Mouse (Mus musculus): ENCODE data around the gene Pdxdc1. TPM values are rescaled to one million over a fixed set of nuclear protein-coding genes. Genes with fewer than 3 reads are reported as not detected.
"Not testable (repeated sequence)": the region's sequence is repeated elsewhere in the genome, so short reads cannot be mapped to it uniquely, and the experiment has no call there.

The Pdxdc1 gene
- polyA plus RNA-seq, 1 experiment from 2014 or later: 89.2 TPM

GRCm38 (mm10) chr16:13801231-13801630, 101.7 kb downstream of the Pdxdc1 start:
- H3K4me2 ChIP-seq: no peak overlapping the region
- no peak overlapping the region for H3K4me3 ChIP-seq (replicated peaks)
- H3K36me3 ChIP-seq: peaks cover 96% of the 10 kb centered on the region
- H3K9me3 ChIP-seq (replicated peaks): no peaks in the 10 kb centered on the region
- no peak for ATAC-seq (replicated peaks; ENCODE audit: low FRiP score)
- H3K27me3 ChIP-seq: no peaks in the 10 kb centered on the region
- 96% methylated on average over 4 of the region's 4 CpGs for WGBS
- H3K27ac ChIP-seq: no peak overlapping the region
- H3K9ac ChIP-seq: no peak overlapping the region
- no peaks in the 10 kb centered on the region for H3K4me1 ChIP-seq

GRCm38 (mm10) chr16:13796746-13797175, 106.2 kb downstream of the Pdxdc1 start:
- no peaks in the 10 kb centered on the region for H3K27me3 ChIP-seq
- H3K27ac ChIP-seq: no peak overlapping the region
- no peak for ATAC-seq (replicated peaks; ENCODE audit: low FRiP score)
- no peaks in the 10 kb centered on the region for H3K9me3 ChIP-seq (replicated peaks)
- H3K4me1 ChIP-seq: no peaks in the 10 kb centered on the region
- 89% methylated on average over 5 of the region's 5 CpGs for WGBS
- H3K9ac ChIP-seq: no peak overlapping the region
- H3K36me3 ChIP-seq: peaks cover 96% of the 10 kb centered on the region
- no peak overlapping the region for H3K4me3 ChIP-seq (replicated peaks)
- H3K4me2 ChIP-seq: no peak overlapping the region

- peaks cover 96% of the 10 kb centered on the region for H3K36me3 ChIP-seq
- H3K4me2 ChIP-seq; H3K4me1 ChIP-seq; ATAC-seq (replicated peaks; ENCODE audit: low FRiP score); H3K27ac ChIP-seq; H3K9me3 ChIP-seq (replicated peaks); H3K27me3 ChIP-seq; H3K4me3 ChIP-seq (replicated peaks); H3K9ac ChIP-seq: not testable (repeated sequence)
- 94% methylated on average over 2 of the region's 2 CpGs for WGBS
These were observed 109.5 kb downstream of the Pdxdc1 start for GRCm38 (mm10) chr16:13793441-13793840.

GRCm38 (mm10) chr16:13785932-13786331, 117.0 kb downstream of the Pdxdc1 start:
- H3K9ac ChIP-seq: no peak overlapping the region
- no peak for ATAC-seq (replicated peaks; ENCODE audit: low FRiP score)

More at GRCm38 (mm10) chr16:13785932-13786331, 117.0 kb downstream of the Pdxdc1 start:
- WGBS: 78% methylated on average over 3 of the region's 3 CpGs
- H3K9me3 ChIP-seq (replicated peaks): no peaks in the 10 kb centered on the region
- H3K27ac ChIP-seq: no peak overlapping the region
- no peaks in the 10 kb centered on the region for H3K27me3 ChIP-seq
- peaks cover 8% of the 10 kb centered on the region for H3K4me1 ChIP-seq
- no peak overlapping the region for H3K4me2 ChIP-seq
- peaks cover 77% of the 10 kb centered on the region for H3K36me3 ChIP-seq
- no peak overlapping the region for H3K4me3 ChIP-seq (replicated peaks)

Small RNAs within 50 kb of the gene (microRNA-seq; reads per million reads assigned to microRNA genes)
- not detected for gene Gm27734

Other genes with a start within 250 kb of the Pdxdc1 start
- 44.9 and 46.4 TPM in 2 replicates for gene Parn, start 235.0 kb downstream of the Pdxdc1 start, polyA plus RNA-seq (2015; fragmentation: Nextera tagmentation; extraction: Ambion mirVana)
- gene Bfar, start 231.3 kb downstream of the Pdxdc1 start, polyA plus RNA-seq (2015; fragmentation: Nextera tagmentation; extraction: Ambion mirVana): 48.7 and 50.9 TPM in 2 replicates
- gene 3110001I22Rik, start 231.2 kb downstream of the Pdxdc1 start, polyA plus RNA-seq (2015; fragmentation: Nextera tagmentation; extraction: Ambion mirVana): 6.3 and 6.4 TPM in 2 replicates
- gene Pla2g10, start 172.1 kb downstream of the Pdxdc1 start, polyA plus RNA-seq (2015; fragmentation: Nextera tagmentation; extraction: Ambion mirVana): 0.53 and 1.6 TPM in 2 replicates
- 68.2 and 68.9 TPM in 2 replicates for gene Rrn3, start 122.4 kb downstream of the Pdxdc1 start, polyA plus RNA-seq (2015; fragmentation: Nextera tagmentation; extraction: Ambion mirVana)
- 162 and 163 TPM in 2 replicates for gene Ntan1, start 84.3 kb downstream of the Pdxdc1 start, polyA plus RNA-seq (2015; fragmentation: Nextera tagmentation; extraction: Ambion mirVana)
- 7.5 and 7.7 TPM in 2 replicates for gene Mpv17l, start within 50 bp of the Pdxdc1 start, polyA plus RNA-seq (2015; fragmentation: Nextera tagmentation; extraction: Ambion mirVana)
- gene 2900011O08Rik, start 83.5 kb upstream of the Pdxdc1 start, polyA plus RNA-seq (2015; fragmentation: Nextera tagmentation; extraction: Ambion mirVana): 1.6 and 2.2 TPM in 2 replicates
- 0.08 TPM in 1 of 2 replicates, not detected in the other for gene Ifitm7, start 83.8 kb upstream of the Pdxdc1 start, polyA plus RNA-seq (2015; fragmentation: Nextera tagmentation; extraction: Ambion mirVana)

All from kidney, embryonic 15.5 days (tissue).